Mouse (Mus musculus) thymus, postnatal 4 days (tissue): ENCODE measurements around the gene Arsg.

Experiments
- DNase-seq: peaks from one replicate; pipeline ENCODE4 v3.0.0; 2021

Arsg gene

GRCm38 (mm10) chr11:109496475-109496993, 23.4 kb downstream of the Arsg start:
- DNase-seq: no peak

- no peak for DNase-seq
Observed at GRCm38 (mm10) chr11:109496996-109497714, 24.0 kb downstream of the Arsg start.

- no peak for DNase-seq
Observed at GRCm38 (mm10) chr11:109497990-109498389, 24.8 kb downstream of the Arsg start.

GRCm38 (mm10) chr11:109500206-109500605, 27.0 kb downstream of the Arsg start:
- DNase-seq: no peak

- DNase-seq: no peak
Observed at GRCm38 (mm10) chr11:109504977-109505376, 31.8 kb downstream of the Arsg start.

GRCm38 (mm10) chr11:109505823-109506222, 32.6 kb downstream of the Arsg start:
- no peak for DNase-seq

- no peak for DNase-seq
Observed at GRCm38 (mm10) chr11:109507068-109507467, 33.9 kb downstream of the Arsg start.

GRCm38 (mm10) chr11:109512995-109513675, 40.0 kb downstream of the Arsg start:
- no peak for DNase-seq

- no peak for DNase-seq
Observed at GRCm38 (mm10) chr11:109514064-109514612, 41.0 kb downstream of the Arsg start.

- DNase-seq: no peak
Observed at GRCm38 (mm10) chr11:109517330-109517729, 44.2 kb downstream of the Arsg start.

- DNase-seq: no peak
Observed at GRCm38 (mm10) chr11:109517816-109518215, 44.6 kb downstream of the Arsg start.

GRCm38 (mm10) chr11:109520958-109521357, 47.8 kb downstream of the Arsg start:
- DNase-seq: no peak

GRCm38 (mm10) chr11:109524869-109525268, 51.7 kb downstream of the Arsg start:
- no peak for DNase-seq

- DNase-seq: no peak
Observed at GRCm38 (mm10) chr11:109525571-109525970, 52.4 kb downstream of the Arsg start.

- no peak for DNase-seq
Observed at GRCm38 (mm10) chr11:109530030-109530429, 56.9 kb downstream of the Arsg start.

- DNase-seq: no peak
Observed at GRCm38 (mm10) chr11:109535966-109536365, 62.8 kb downstream of the Arsg start.

- DNase-seq: no peak
Observed at GRCm38 (mm10) chr11:109536939-109537338, 63.8 kb downstream of the Arsg start.

GRCm38 (mm10) chr11:109539290-109539689, 66.1 kb downstream of the Arsg start:
- DNase-seq: no peak

GRCm38 (mm10) chr11:109543466-109543865, 70.3 kb downstream of the Arsg start:
- no peak for DNase-seq

GRCm38 (mm10) chr11:109544432-109544831, 71.3 kb downstream of the Arsg start:
- DNase-seq: no peak

GRCm38 (mm10) chr11:109545265-109545664, 72.1 kb downstream of the Arsg start:
- no peak for DNase-seq

- no peak for DNase-seq
Observed at GRCm38 (mm10) chr11:109545700-109546143, 72.5 kb downstream of the Arsg start.

GRCm38 (mm10) chr11:109546305-109547001, 73.3 kb downstream of the Arsg start:
- no peak for DNase-seq
